Comparison of ENCODE assay signal across 21 mouse cellular contexts in the genomic region with DNA sequence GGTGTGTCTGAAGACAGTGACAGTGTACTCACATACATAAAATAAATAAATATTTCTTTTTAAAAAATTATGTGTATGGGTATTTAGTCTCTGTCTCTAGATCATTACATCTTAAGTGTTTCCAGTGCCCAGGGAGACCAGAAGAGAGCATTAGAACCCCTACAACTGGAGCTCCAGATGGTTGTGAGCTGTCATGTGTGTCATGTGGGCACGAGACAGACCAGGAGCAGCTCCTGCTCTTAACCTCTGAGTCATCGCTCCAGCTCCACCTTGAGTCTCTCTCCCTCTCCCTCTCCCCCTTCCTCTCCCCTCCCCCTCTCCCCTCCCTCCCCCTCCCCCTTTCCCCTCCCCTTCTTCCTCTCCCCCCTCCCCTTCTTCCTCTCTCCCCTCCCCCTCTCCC. TPM values are rescaled to one million over a fixed set of nuclear protein-coding genes. Genes with fewer than 3 reads are reported as not detected.
A peak's percentile ranks its signal among the peaks of the same experiment; 100 is the strongest.
DNase-seq lines count a peak whose midpoint lies in the region; ATAC-seq lines count a peak whose summit lies in the region.
"Had no signal": no experiment of that assay in that cellular context is flagged by ENCODE, and none has a peak within 500 bp of the region (broad histone marks: within the 10 kb centered on the region; RNA-seq: fewer than 3 reads in every experiment).

No protein-coding gene starts in this region.

- no peaks in the 10 kb centered on the region for H3K9me3 ChIP-seq in megakaryocyte, embryonic 14.5 days
- H3K9me3 ChIP-seq: embryonic facial prominence, embryonic 12.5 days; hindbrain, embryonic 15.5 days; neural tube, embryonic 15.5 days had no signal

- no peak for ATAC-seq in megakaryocyte, adult 5-6 weeks (ENCODE audit: poor library complexity, severe bottlenecking)
- ATAC-seq: forebrain, postnatal 0 days; intestine, embryonic 15.5 days had no signal

- peak overlapping the region; percentile 64 for H3K4me3 ChIP-seq in megakaryocyte, embryonic 14.5 days (replicated peaks)
- H3K4me3 ChIP-seq: embryonic facial prominence, embryonic 12.5 days; hindbrain, embryonic 15.5 days; intestine, embryonic 15.5 days; left cerebral cortex, adult 2 months; liver, embryonic 13.5 days; neural tube, embryonic 15.5 days had no signal

- H3K4me1 ChIP-seq in megakaryocyte, embryonic 14.5 days = peaks cover 67% of the 10 kb centered on the region
- H3K4me1 ChIP-seq: hindbrain, embryonic 15.5 days had no signal

- H3K36me3 ChIP-seq in megakaryocyte, embryonic 14.5 days (replicated peaks; ENCODE audit: low read length) = peaks cover 4% of the 10 kb centered on the region
- no peaks in the 10 kb centered on the region for H3K36me3 ChIP-seq in splenic B cell, adult 2 months (ENCODE audit: control insufficient read depth, insufficient read depth, low read length, poor library complexity, severe bottlenecking)
- H3K36me3 ChIP-seq: embryonic facial prominence, embryonic 12.5 days; hindbrain, embryonic 15.5 days; intestine, embryonic 15.5 days; liver, embryonic 13.5 days; neural tube, embryonic 15.5 days had no signal

- DNase-seq in 416B (ENCODE audit: low read depth) (peak; percentile 82), MN1 (ENCODE audit: low spot score) (peak; percentile 87)
- peak; percentile 46 for DNase-seq in splenic B cell, adult 2 months (ENCODE audit: low read depth, low spot score)
- no peak for DNase-seq in lung, postnatal 10 days
- DNase-seq in cerebellum, postnatal 10 days = no peak
- DNase-seq: cerebellum, adult 2 months; forebrain, postnatal 0 days; gastrocnemius, postnatal 36 days; kidney, adult 8-10 months; kidney, postnatal 10 days; liver, embryonic 13.5 days; lung, adult 2 months; lung, postnatal 36 days; spleen, adult 18-20 months had no signal

- no peaks in the 10 kb centered on the region for H3K27me3 ChIP-seq in megakaryocyte, embryonic 14.5 days (replicated peaks)
- H3K27me3 ChIP-seq in splenic B cell, adult 2 months (ENCODE audit: control insufficient read depth, insufficient read depth, low read length, poor library complexity, severe bottlenecking) = no peaks in the 10 kb centered on the region
- H3K27me3 ChIP-seq: embryonic facial prominence, embryonic 12.5 days; hindbrain, embryonic 15.5 days; intestine, embryonic 15.5 days; liver, embryonic 13.5 days; neural tube, embryonic 15.5 days had no signal

RNA-seq across cellular contexts. Expression of gene Zmynd8, which starts 25.9 kb away (rescaled TPM):
- polyA plus RNA-seq in megakaryocyte, embryonic 14.5 days (2012; ENCODE audit: insufficient read depth, low replicate concordance) = 41.0 and 57.7 TPM in 2 replicates
- total RNA-seq in megakaryocyte, adult 5-6 weeks (2015) = 26.9 and 37.5 TPM in 2 replicates
- 26.7 and 28.3 TPM in 2 replicates for total RNA-seq in megakaryocyte, adult 5-6 weeks (2017)

Comparison
In these comparisons a context has a peak if more than half of its experiments do, and no peak if none do; other contexts are left out.
1. DNase-seq: peak in 416B (single experiment), MN1 (single experiment) and splenic B cell, adult 2 months (single experiment); none in lung, postnatal 10 days (single experiment) and cerebellum, postnatal 10 days (0 of 2).